Mouse (Mus musculus): ENCODE measurements around the gene Zc3h14. TPM values are rescaled to one million over a fixed set of nuclear protein-coding genes. Genes with fewer than 3 reads are reported as not detected.

The Zc3h14 gene
- polyA plus RNA-seq, 1 experiment from 2014 or later, result 96.2 TPM

- no peak for DNase-seq (ENCODE audit: low spot score)
These were observed 8.9 kb upstream of the Zc3h14 start for GRCm38 (mm10) chr12:98737801-98738350.

GRCm38 (mm10) chr12:98741011-98741501, 5.7 kb upstream of the Zc3h14 start:
- DNase-seq (ENCODE audit: low spot score), result no peak

- no peak for DNase-seq (ENCODE audit: low spot score)
These were observed 1.1 kb upstream of the Zc3h14 start for GRCm38 (mm10) chr12:98745626-98746025.

GRCm38 (mm10) chr12:98746131-98746530, 633 bp upstream of the Zc3h14 start:
- DNase-seq (ENCODE audit: low spot score), result peak; percentile 57

- DNase-seq (ENCODE audit: low spot score), result peak; percentile 46
These were observed 603 bp downstream of the Zc3h14 start for GRCm38 (mm10) chr12:98747380-98747753.

GRCm38 (mm10) chr12:98757636-98758035, 10.9 kb downstream of the Zc3h14 start:
- DNase-seq (ENCODE audit: low spot score), result no peak

- no peak for DNase-seq (ENCODE audit: low spot score)
These were observed 12.9 kb downstream of the Zc3h14 start for GRCm38 (mm10) chr12:98759700-98760099.

GRCm38 (mm10) chr12:98766241-98766640, 19.5 kb downstream of the Zc3h14 start:
- no peak for DNase-seq (ENCODE audit: low spot score)

GRCm38 (mm10) chr12:98777509-98777908, 30.7 kb downstream of the Zc3h14 start:
- no peak for DNase-seq (ENCODE audit: low spot score)

- DNase-seq (ENCODE audit: low spot score), result peak; percentile 20
These were observed 32.4 kb downstream of the Zc3h14 start for GRCm38 (mm10) chr12:98779148-98779547.

GRCm38 (mm10) chr12:98784251-98784650, 37.5 kb downstream of the Zc3h14 start:
- DNase-seq (ENCODE audit: low spot score), result no peak

GRCm38 (mm10) chr12:98795731-98796318, 49.1 kb downstream of the Zc3h14 start:
- no peak for DNase-seq (ENCODE audit: low spot score)

- DNase-seq (ENCODE audit: low spot score), result peak; percentile 44
These were observed 53.6 kb downstream of the Zc3h14 start for GRCm38 (mm10) chr12:98800334-98800733.

GRCm38 (mm10) chr12:98802245-98802644, 55.5 kb downstream of the Zc3h14 start:
- DNase-seq (ENCODE audit: low spot score), result no peak

GRCm38 (mm10) chr12:98804078-98804748, 57.4 kb downstream of the Zc3h14 start:
- no peak for DNase-seq (ENCODE audit: low spot score)

GRCm38 (mm10) chr12:98820781-98821180, 74.0 kb downstream of the Zc3h14 start:
- no peak for DNase-seq (ENCODE audit: low spot score)

GRCm38 (mm10) chr12:98831122-98831521, 84.4 kb downstream of the Zc3h14 start:
- DNase-seq (ENCODE audit: low spot score), result no peak

- no peak for DNase-seq (ENCODE audit: low spot score)
These were observed 86.3 kb downstream of the Zc3h14 start for GRCm38 (mm10) chr12:98832929-98833598.

- no peak for DNase-seq (ENCODE audit: low spot score)
These were observed 87.1 kb downstream of the Zc3h14 start for GRCm38 (mm10) chr12:98833901-98834300.

GRCm38 (mm10) chr12:98834879-98835278, 88.1 kb downstream of the Zc3h14 start:
- no peak for DNase-seq (ENCODE audit: low spot score)

- no peak for DNase-seq (ENCODE audit: low spot score)
These were observed 88.7 kb downstream of the Zc3h14 start for GRCm38 (mm10) chr12:98835466-98835865.
